Mouse (Mus musculus): Measurements from ENCODE around the gene Usp42. TPM values are rescaled to one million over a fixed set of nuclear protein-coding genes. Genes with fewer than 3 reads are reported as not detected.

The Usp42 gene
- polyA plus RNA-seq, 1 experiment from 2014 or later, result 7.9 TPM

GRCm38 (mm10) chr5:143731483-143732112 is 482 bp downstream of the Usp42 start:
- H3K27me3 ChIP-seq (replicated peaks; ENCODE audit: insufficient read depth, low read length), result no peaks in the 10 kb centered on the region
- ATAC-seq, result peak; percentile 27
- TF ChIP-seq CTCF (IDR thresholded peaks at IDR 0.05) (no peak), EP300 (IDR thresholded peaks at IDR 0.05) (no peak)
- DNase-seq (ENCODE audit: low spot score), result peak; percentile 42
- H3K4me1 ChIP-seq (ENCODE audit: insufficient read depth, low read depth, low read length), result no peaks in the 10 kb centered on the region
- peak overlapping the region; percentile 89 for H3K27ac ChIP-seq (ENCODE audit: low read length)
- peak overlapping the region; percentile 96 for H3K4me2 ChIP-seq (replicated peaks; ENCODE audit: low read depth, low read length)
- H3K4me3 ChIP-seq (ENCODE audit: low read depth, low read length), result peak overlapping the region; percentile 92
- WGBS, result 8% methylated on average over 32 of the region's 82 CpGs
- H3K9me3 ChIP-seq (ENCODE audit: low read length), result no peaks in the 10 kb centered on the region
- H3K36me3 ChIP-seq (ENCODE audit: insufficient read depth, low read length), result 0 out of 2 replicates have a peak, but pooled peaks cover 7% of the 10 kb centered on the region
- H3K9ac ChIP-seq (replicated peaks; ENCODE audit: low read depth), result peak overlapping the region; percentile 78

- H3K27me3 ChIP-seq (replicated peaks; ENCODE audit: insufficient read depth, low read length), result no peaks in the 10 kb centered on the region
- H3K27ac ChIP-seq (ENCODE audit: low read length), result peak overlapping the region; percentile 89; the same call in 1 of the 2 replicates
- no peak for TF ChIP-seq CTCF (IDR thresholded peaks at IDR 0.05)
- no peak for TF ChIP-seq EP300 (IDR thresholded peaks at IDR 0.05)
- no peaks in the 10 kb centered on the region for H3K4me1 ChIP-seq (ENCODE audit: insufficient read depth, low read depth, low read length)
- peak overlapping the region; percentile 96 for H3K4me2 ChIP-seq (replicated peaks; ENCODE audit: low read depth, low read length)
- no peaks in the 10 kb centered on the region for H3K9me3 ChIP-seq (ENCODE audit: low read length)
- ATAC-seq (no peak), DNase-seq (ENCODE audit: low spot score) (peak; percentile 36)
- H3K36me3 ChIP-seq (ENCODE audit: insufficient read depth, low read length), result 0 out of 2 replicates have a peak, but pooled peaks cover 7% of the 10 kb centered on the region
- H3K9ac ChIP-seq (replicated peaks; ENCODE audit: low read depth), result peak overlapping the region; percentile 78
- 4% methylated on average over 6 of the region's 6 CpGs for WGBS
- peak overlapping the region; percentile 92 for H3K4me3 ChIP-seq (ENCODE audit: low read depth, low read length)
These were observed 1.2 kb downstream of the Usp42 start for GRCm38 (mm10) chr5:143730915-143731314.

GRCm38 (mm10) chr5:143721962-143722361 is 10.1 kb downstream of the Usp42 start:
- no peak for DNase-seq (ENCODE audit: low spot score)
- H3K9ac ChIP-seq (replicated peaks; ENCODE audit: low read depth), result no peak overlapping the region
- H3K27me3 ChIP-seq (replicated peaks; ENCODE audit: insufficient read depth, low read length), result no peaks in the 10 kb centered on the region
- H3K4me1 ChIP-seq (ENCODE audit: insufficient read depth, low read depth, low read length), result no peaks in the 10 kb centered on the region
- peaks cover 64% of the 10 kb centered on the region; the same call in 1 of the 2 replicates for H3K36me3 ChIP-seq (ENCODE audit: insufficient read depth, low read length)
- H3K27ac ChIP-seq (ENCODE audit: low read length), result no peak overlapping the region
- TF ChIP-seq EP300 (IDR thresholded peaks at IDR 0.05), result no peak
- no peak for TF ChIP-seq CTCF (IDR thresholded peaks at IDR 0.05)
- no peak for ATAC-seq
- H3K4me3 ChIP-seq (ENCODE audit: low read depth, low read length), result no peak overlapping the region
- H3K9me3 ChIP-seq (ENCODE audit: low read length), result no peaks in the 10 kb centered on the region
- no peak overlapping the region for H3K4me2 ChIP-seq (replicated peaks; ENCODE audit: low read depth, low read length)
- WGBS, result 92% methylated on average over 7 of the region's 7 CpGs

GRCm38 (mm10) chr5:143712011-143712800 is 19.9 kb downstream of the Usp42 start:
- Histone ChIP-seq H3K9ac (replicated peaks; ENCODE audit: low read depth) (no peak overlapping the region), H3K4me1 (ENCODE audit: insufficient read depth, low read depth, low read length) (no peaks in the 10 kb centered on the region), H3K27ac (ENCODE audit: low read length) (no peak overlapping the region), H3K27me3 (replicated peaks; ENCODE audit: insufficient read depth, low read length) (no peaks in the 10 kb centered on the region), H3K4me2 (replicated peaks; ENCODE audit: low read depth, low read length) (no peak overlapping the region), H3K4me3 (ENCODE audit: low read depth, low read length) (no peak overlapping the region), H3K9me3 (ENCODE audit: low read length) (no peaks in the 10 kb centered on the region), H3K36me3 (ENCODE audit: insufficient read depth, low read length) (peaks cover 56% of the 10 kb centered on the region)
- TF ChIP-seq CTCF (IDR thresholded peaks at IDR 0.05) (no peak), EP300 (IDR thresholded peaks at IDR 0.05) (no peak)
- 83% methylated on average over 14 of the region's 14 CpGs for WGBS
- ATAC-seq (no peak), DNase-seq (ENCODE audit: low spot score) (no peak)

GRCm38 (mm10) chr5:143711326-143711725 is 20.8 kb downstream of the Usp42 start:
- Histone ChIP-seq H3K9ac (replicated peaks; ENCODE audit: low read depth) (no peak overlapping the region), H3K9me3 (ENCODE audit: low read length) (no peaks in the 10 kb centered on the region), H3K36me3 (ENCODE audit: insufficient read depth, low read length) (peaks cover 47% of the 10 kb centered on the region), H3K4me3 (ENCODE audit: low read depth, low read length) (no peak overlapping the region), H3K27ac (ENCODE audit: low read length) (no peak overlapping the region), H3K27me3 (replicated peaks; ENCODE audit: insufficient read depth, low read length) (no peaks in the 10 kb centered on the region), H3K4me1 (ENCODE audit: insufficient read depth, low read depth, low read length) (no peaks in the 10 kb centered on the region), H3K4me2 (replicated peaks; ENCODE audit: low read depth, low read length) (no peak overlapping the region)
- peak; percentile 85 for DNase-seq (ENCODE audit: low spot score)
- peak; percentile 83 for ATAC-seq
- TF ChIP-seq EP300 (IDR thresholded peaks at IDR 0.05) (no peak), CTCF (IDR thresholded peaks at IDR 0.05) (peak; percentile 95)
- 8% methylated on average over 7 of the region's 7 CpGs for WGBS

- Histone ChIP-seq H3K4me1 (ENCODE audit: insufficient read depth, low read depth, low read length) (no peaks in the 10 kb centered on the region), H3K4me2 (replicated peaks; ENCODE audit: low read depth, low read length) (no peak overlapping the region), H3K27me3 (replicated peaks; ENCODE audit: insufficient read depth, low read length) (no peaks in the 10 kb centered on the region), H3K4me3 (ENCODE audit: low read depth, low read length) (no peak overlapping the region), H3K36me3 (ENCODE audit: insufficient read depth, low read length) (peaks cover 45% of the 10 kb centered on the region), H3K27ac (ENCODE audit: low read length) (no peak overlapping the region), H3K9me3 (ENCODE audit: low read length) (no peaks in the 10 kb centered on the region), H3K9ac (replicated peaks; ENCODE audit: low read depth) (no peak overlapping the region)
- TF ChIP-seq CTCF (IDR thresholded peaks at IDR 0.05), result no peak
- TF ChIP-seq EP300 (IDR thresholded peaks at IDR 0.05), result no peak
- ATAC-seq (no peak), DNase-seq (ENCODE audit: low spot score) (no peak)
- 91% methylated on average over 7 of the region's 7 CpGs for WGBS
These were observed 25.3 kb downstream of the Usp42 start for GRCm38 (mm10) chr5:143706822-143707200.

Data from lung, postnatal 0 days (tissue).